Mouse (Mus musculus) heart, adult 18-20 months (tissue): Measurements from ENCODE around the gene Casc3. TPM values are rescaled to one million over a fixed set of nuclear protein-coding genes. Genes with fewer than 3 reads are reported as not detected.
A peak's percentile ranks its signal among the peaks of the same experiment; 100 is the strongest.

Source experiments
- DNase-seq, 2 experiments: peaks; one replicate each; pipeline ENCODE4 v3.0.0; 2021 to 2022; ENCODE audit warnings: mixed read lengths in 1 of 2
- long read RNA-seq, 2 experiments: library from polyadenylated mRNA; stranded (forward); transcript quantifications; one replicate each; pipeline ENCODE4 v2.0.0; 2021
- total RNA-seq, 2 experiments: library from RNA; stranded (reverse); gene quantifications; 2 replicates each; pipeline ENCODE4 v1.2.3; 2021

Casc3 gene
- total RNA-seq: 10 to 100 TPM; 17.2 to 19.3 TPM
- long read RNA-seq, experiment 1, transcript Casc3-204 (14 exons, 3,741 nt): major isoform, 9 of 20 reads
- long read RNA-seq, experiment 1, partial matches to known transcripts: 3 of 20 reads
- long read RNA-seq, experiment 1, other reads (novel, unspliced or antisense): 8 of 20 reads
- long read RNA-seq, experiment 2, transcript Casc3-204 (14 exons, 3,741 nt): major isoform, 7 of 21 reads
- long read RNA-seq, experiment 2, partial matches to known transcripts: 1 of 21 reads
- long read RNA-seq, experiment 2, other reads (novel, unspliced or antisense): 13 of 21 reads

DNA sequence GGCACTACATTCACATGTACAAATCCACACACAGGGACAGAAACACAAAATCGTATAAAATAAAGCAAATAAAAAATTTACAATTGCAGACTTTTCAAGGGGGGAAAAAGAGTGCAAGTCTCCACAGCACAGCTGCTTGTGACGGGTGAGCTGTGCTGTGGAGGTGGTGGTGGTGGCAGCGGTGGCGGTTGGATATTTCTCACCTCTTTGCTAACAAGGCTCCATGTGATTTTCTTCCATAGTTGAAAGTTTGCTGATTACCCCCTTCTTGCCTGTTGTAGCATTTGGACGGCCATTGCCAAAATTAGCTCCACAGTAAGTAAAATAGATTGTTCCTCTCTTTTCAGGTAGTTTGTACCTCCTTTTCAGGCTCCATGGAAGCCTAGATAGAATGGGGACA, at the start of gene Casc3:
TSS of gene Casc3 (plus strand) at position 301 of the 400 bp plus-strand sequence.
- DNase-seq: no peak

GRCm38 (mm10) chr11:98755726-98756380, 48.9 kb upstream of the Casc3 start:
- DNase-seq: peak in 1 of 2 experiments; percentile 38

GRCm38 (mm10) chr11:98756711-98757110, 48.0 kb upstream of the Casc3 start:
- no peak for DNase-seq

DNA sequence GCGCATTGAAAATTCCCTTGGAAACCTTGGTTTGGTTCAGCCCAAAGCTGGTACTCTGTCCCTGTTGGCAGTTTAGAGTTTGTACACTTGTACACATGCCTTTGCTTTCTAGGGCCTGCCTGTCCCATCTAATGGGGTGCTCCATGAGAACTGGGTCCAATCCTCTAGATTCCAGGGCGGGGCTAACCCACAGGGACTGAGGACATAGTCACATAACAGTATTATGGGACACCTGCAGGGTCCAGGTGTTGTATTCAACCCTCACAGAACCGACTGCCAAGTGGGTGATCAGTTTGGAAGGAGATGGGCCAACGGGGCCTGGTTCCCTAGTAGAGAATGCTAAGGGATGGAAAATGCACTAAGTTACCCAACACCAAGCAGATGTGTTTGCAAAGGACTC, 42.8 kb upstream of the Casc3 start:
- DNase-seq: no peak

DNA sequence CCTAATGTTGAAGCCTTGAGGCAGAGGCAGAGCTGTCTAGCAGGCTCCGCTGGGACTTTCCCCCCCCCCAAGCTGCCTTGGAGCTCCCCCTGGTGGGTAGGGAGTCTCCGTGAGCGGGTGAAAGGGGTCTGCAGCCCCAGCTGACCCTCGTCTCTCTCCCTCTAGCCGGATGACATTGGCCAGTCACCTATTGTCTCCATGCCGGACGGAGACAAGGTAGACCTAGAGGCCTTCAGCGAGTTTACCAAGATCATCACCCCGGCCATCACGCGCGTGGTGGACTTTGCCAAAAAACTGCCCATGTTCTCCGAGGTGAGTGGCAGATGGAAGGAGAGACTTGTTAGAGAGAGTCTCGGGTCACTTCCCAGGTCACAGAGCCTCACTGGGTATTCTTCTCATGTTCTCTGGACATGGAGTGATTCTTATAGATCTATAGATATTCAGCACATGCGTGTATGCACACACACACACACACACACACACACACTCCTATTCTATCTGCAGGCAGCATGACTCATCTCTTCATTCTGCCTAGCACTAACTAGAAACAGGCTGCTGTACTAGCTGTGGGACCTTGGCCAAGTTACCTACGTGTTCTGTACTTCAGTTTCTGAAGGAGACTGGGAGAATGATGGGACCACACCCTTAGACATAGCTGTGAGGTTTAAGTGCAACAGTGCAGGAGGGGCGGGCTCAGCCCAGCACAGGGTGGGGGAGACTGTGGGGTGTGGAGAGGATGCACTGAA, 41.8 kb upstream of the Casc3 start:
- peak; percentile 42 to 50 for DNase-seq

GRCm38 (mm10) chr11:98763502-98763861, 41.2 kb upstream of the Casc3 start:
- DNase-seq: no peak

DNA sequence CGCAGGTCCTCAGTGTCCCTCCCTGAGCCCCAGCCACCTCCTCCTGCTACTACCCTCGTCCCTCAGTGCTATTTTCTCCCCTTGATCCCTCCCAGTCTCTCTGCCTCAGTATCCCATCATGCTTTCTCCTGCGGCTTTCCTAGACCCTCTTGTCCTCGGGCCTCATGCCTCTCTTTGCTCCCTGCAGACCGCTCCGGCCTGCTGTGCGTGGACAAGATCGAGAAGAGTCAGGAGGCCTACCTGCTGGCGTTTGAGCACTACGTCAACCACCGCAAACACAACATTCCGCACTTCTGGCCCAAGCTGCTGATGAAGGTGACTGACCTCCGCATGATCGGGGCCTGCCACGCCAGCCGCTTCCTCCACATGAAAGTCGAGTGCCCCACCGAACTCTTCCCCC, 40.6 kb upstream of the Casc3 start:
- no peak for DNase-seq

DNA sequence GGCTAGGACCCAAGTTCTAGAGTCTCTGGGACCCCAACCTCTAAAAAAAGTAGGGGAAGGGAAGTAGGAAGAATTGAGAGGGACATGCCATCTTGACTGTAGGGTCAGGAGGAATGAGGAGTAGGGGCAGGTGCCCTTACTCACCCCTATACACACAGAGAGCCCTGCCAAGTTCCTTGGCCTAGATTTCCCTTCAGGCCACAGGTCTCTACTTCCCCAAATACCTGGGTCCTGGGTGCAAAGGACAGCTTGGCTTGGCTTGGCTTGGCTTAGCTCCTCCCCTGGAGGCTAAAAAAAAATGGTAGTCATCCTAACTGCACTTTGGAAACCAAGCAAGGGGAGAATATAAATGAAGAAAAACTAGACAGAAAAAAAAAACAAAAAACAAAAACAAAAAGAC, 40.0 kb upstream of the Casc3 start:
- DNase-seq: no peak

DNA sequence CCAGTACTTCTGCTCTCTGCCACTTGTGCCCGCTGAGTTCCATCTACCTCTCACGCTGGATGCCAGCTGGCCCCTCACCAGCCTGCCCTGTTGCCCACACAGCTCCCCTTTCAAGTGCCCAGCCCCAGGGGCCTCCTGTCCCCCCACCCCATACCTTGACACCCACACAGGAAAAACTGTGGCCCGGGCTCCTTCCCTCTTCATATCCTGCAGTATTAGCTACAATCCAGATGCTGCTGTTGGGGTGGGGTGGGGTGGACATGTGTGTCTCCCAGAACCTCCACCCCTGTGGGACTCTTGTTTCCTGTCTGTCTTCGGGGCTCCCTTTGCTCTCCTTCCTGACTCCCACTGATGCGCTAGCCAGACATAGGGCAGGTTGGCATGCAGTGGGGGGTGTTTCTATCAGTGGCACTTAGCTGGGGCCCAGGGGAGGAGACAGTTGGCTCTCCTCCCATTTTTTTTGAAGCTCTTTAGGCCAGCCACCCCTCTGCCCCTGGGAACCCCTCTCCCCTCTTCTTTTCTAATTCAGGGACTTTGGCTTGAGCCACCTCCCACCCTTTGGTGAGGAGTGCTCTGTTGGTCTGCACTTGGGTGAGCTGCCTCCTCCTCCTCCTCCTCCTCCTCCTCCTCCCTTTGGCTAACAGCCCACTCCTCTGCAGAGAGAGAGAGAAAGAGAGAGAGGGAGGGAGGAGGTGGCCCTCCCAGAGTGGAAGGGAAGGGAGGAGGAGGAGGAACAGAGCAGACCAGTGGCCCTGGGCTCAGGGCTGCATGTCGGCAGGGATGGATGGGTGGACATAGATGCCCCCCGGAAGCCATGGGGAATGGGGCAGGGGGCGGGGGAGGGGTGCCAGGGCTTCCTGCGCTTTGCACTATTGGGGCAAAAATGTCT, 39.0 kb upstream of the Casc3 start:
- peak; percentile 68 to 84 for DNase-seq

DNA sequence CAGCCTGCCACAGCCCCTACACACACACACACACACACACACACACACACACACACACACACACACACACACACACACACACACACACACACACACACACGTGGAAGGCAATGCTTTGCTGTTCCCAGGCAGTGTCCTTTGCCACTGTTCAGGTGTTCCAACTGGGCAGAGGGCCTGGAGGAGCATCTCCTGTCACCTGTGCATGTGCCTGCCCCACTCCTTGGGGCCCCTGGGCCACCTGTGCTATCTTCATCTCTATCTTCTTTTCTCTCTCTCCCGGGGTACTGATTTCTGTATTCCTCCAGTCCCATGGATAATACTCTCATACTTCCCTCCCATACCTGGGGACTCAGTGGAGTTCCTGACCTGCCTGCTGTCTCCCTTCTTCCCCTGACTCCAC, 38.4 kb upstream of the Casc3 start:
- DNase-seq: peak in 1 of 2 experiments; percentile 40

DNA sequence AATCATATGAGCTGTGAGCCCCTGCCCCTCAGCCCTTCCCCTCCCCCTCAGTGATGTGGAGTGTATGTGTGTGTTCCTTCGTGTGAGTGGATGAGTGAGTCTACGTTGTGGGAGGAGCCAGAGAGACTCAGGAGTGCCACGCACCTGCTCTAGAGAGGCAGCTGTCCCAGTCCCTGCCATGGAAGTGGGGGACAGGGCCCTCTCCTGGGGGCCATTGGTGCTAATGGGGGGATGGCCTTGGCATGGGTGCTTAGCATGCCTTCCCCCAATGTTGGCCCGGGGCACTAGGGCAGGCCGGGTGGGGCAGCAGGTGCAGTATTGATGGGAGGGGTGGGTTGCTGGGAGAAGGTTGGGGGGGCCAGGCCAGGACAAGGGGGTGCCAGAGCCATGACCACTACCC, 37.9 kb upstream of the Casc3 start:
- peak in 1 of 2 experiments; percentile 32 for DNase-seq

DNA sequence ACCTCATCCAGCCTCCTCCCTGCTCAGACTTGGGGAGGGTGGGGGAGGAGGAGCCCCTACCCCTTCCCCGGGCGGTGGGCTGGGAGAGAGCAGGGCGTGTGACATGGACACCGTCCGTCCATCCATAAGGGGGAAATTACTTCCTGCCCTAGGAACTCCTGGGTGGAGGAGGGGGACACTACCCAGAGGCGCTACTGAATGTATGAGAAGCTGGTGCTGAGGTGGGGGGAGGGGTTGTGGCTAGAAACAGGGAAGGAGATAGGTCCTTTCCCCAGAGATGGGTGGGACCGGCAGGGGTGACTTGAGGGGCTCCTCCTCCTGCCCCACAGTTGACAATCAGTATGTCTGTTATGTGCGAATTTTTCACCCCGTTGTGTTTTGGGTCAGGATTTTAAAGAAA, 37.4 kb upstream of the Casc3 start:
- peak; percentile 62 to 70 for DNase-seq

- DNase-seq: no peak
Measured at GRCm38 (mm10) chr11:98767713-98768112, 37.0 kb upstream of the Casc3 start.

DNA sequence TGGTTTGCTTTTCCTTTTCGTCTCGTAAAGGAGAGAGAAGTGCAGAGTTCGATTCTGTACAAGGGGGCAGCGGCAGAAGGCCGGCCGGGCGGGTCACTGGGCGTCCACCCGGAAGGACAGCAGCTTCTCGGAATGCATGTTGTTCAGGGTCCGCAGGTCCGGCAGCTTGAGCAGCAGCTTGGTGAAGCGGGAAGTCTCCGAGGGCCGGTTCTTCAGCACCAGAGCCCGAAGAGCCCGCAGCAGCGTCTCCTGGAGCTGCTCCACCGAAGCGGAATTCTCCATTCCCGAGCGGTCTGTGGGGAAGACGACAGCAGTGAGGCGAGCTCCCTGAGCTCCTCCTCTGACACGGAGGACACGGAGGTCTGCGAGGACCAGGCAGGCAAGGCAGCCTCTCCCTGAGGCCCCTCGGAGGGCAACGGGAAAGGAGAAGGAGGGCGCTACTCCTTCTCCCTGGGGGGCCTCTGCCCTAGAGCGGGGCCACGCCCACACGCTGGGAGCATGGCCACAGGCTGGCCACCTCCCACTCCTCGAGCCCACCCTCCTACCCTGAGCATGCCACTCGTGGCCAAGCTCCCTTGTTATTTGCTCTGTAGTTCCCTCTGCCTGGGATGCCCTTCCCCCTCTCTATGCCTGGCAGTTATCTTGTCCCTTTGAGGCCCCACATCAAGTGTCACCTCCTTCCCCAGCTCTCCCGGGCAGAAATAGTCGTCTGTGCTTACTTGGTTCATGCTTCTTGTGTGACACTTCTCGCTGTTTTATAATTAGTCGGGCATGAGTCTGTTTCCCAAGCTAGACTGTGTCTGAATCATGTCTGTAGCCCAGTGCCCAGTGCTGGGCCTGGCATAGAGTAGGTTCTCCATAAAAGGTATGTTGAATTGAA, 36.3 kb upstream of the Casc3 start:
- DNase-seq: peak; percentile 70 to 74

GRCm38 (mm10) chr11:98769007-98769954, 35.4 kb upstream of the Casc3 start:
- DNase-seq: peak in 1 of 2 experiments; percentile 58

- peak; percentile 57 to 59 for DNase-seq
Measured at GRCm38 (mm10) chr11:98770096-98770975, 34.4 kb upstream of the Casc3 start.

DNA sequence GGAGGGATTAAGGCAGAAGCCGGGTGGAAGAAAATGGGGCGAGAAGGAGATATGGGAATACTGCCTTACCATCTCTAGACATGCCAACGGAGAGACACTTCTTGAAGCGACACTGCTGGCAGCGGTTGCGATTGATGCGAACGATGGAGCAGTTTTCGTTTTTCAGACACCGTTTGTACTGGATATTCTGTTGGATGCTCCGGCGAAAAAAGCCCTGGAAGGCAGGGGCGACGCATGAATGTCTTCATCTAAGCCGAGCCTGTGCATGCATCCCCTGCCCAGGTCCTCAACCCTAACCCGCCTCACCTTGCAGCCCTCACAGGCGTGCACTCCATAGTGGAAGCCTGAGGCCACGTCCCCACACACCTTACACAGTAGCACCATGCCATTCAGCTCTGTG, 33.6 kb upstream of the Casc3 start:
- peak in 1 of 2 experiments; percentile 57 for DNase-seq

DNA sequence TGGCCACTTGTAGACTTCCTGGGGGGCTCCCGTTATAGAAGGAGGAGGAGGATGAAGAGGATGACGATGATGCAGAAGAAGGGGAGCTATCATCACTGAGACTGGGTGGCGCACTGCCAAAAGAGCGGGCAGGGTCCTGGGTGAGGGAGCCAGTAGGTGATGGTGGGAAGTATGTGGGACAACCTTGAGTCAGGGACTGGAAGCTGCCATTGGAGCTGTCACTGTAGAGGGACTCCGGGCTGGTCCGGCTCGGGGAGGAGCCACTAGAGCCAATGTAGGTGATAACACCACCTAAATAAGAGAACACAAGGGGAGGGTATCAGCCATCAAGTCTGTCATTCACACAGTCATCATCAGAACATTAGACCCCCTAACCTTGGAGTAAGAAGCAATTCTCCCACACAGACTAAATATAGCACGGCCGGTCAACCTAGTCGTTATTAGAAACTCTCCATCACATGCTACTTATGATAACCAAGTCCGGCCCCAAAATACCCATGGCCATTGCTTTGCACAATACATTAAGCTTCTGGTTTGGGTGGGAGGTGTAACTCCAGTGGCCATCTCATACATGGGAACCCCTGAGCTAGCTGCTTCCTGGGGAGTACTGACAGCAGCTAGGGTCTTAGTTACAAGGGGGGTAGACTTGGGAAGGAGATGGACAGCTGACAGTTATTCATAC, 32.7 kb upstream of the Casc3 start:
- peak; percentile 45 to 74 for DNase-seq
